Mouse (Mus musculus) liver, embryonic 11.5 days (tissue): ENCODE results near the gene Xxylt1. TPM values are rescaled to one million over a fixed set of nuclear protein-coding genes. Genes with fewer than 3 reads are reported as not detected.

Experiments
- ATAC-seq: fragments of 200-750 bp; cut with Nextera tagmentation; replicated peaks from 2 replicates; pipeline ENCODE4 v1.8.0; 2017; ENCODE audit warnings: moderate number of reproducible peaks, mild to moderate bottlenecking, moderate TSS enrichment, moderate library complexity; ENCODE audit not compliant: low FRiP score
- DNase-seq: peaks from one replicate; pipeline ENCODE4 v3.0.0-alpha.2; 2017; ENCODE audit warnings: low spot score
- H3K27ac ChIP-seq: fragments of 300-500 bp; sonication (generic); 2 replicates; pipeline ENCODE4 v1.5.1; 2014; ENCODE audit warnings: mild to moderate bottlenecking, low read depth, low read length, control low read depth
- H3K27me3 ChIP-seq: fragments of 300-500 bp; sonication (generic); replicated peaks from 2 replicates; pipeline ENCODE4 v1.6.1; 2014; ENCODE audit warnings: low read length, mixed read lengths; ENCODE audit not compliant: control insufficient read depth, insufficient read depth
- H3K36me3 ChIP-seq: fragments of 300-500 bp; sonication (generic); 2 replicates; pipeline ENCODE4 v1.6.1; 2014; ENCODE audit warnings: mild to moderate bottlenecking, low read length, moderate library complexity, mixed read lengths; ENCODE audit not compliant: control insufficient read depth, insufficient read depth
- H3K4me1 ChIP-seq: fragments of 300-500 bp; sonication (generic); replicated peaks from 2 replicates; pipeline ENCODE4 v1.6.1; 2014; ENCODE audit warnings: low read length, mixed read lengths; ENCODE audit not compliant: control insufficient read depth, insufficient read depth
- H3K4me2 ChIP-seq: fragments of 300-500 bp; sonication (generic); 2 replicates; pipeline ENCODE4 v1.6.1; 2014; ENCODE audit warnings: mild to moderate bottlenecking, control low read depth, moderate library complexity
- H3K4me3 ChIP-seq: fragments of 300-500 bp; sonication (generic); 2 replicates; pipeline ENCODE4 v1.5.1; 2014; ENCODE audit warnings: low read depth, low read length, control low read depth
- H3K9ac ChIP-seq: fragments of 300-500 bp; sonication (generic); 2 replicates; pipeline ENCODE4 v1.6.1; 2014; ENCODE audit warnings: low read depth, low read length, control low read depth
- H3K9me3 ChIP-seq: fragments of 300-500 bp; sonication (generic); 2 replicates; pipeline ENCODE4 v1.6.1; 2016; ENCODE audit warnings: low read length, inconsistent platforms, mixed read lengths; ENCODE audit not compliant: control insufficient read depth
- WGBS: fragments of 180-500 bp; shearing (Covaris S2); extraction: QIAGEN DNeasy Blood & Tissue Kit; methylation state at CpG from one replicate; pipeline ENCODE4 v1.1.7; 2014; 5-methylcytosine and 5-hydroxymethylcytosine counted together
- polyA plus RNA-seq: library from polyadenylated mRNA; unstranded; fragments of >200 nt; fragmentation: Nextera tagmentation; extraction: Ambion mirVana; gene quantifications from 2 replicates; pipeline ENCODE4 v1.2.1, GENCODE M21; 2014

Gene Xxylt1
- polyA plus RNA-seq, 1 experiment from 2014 or later = 10.7 TPM

DNA sequence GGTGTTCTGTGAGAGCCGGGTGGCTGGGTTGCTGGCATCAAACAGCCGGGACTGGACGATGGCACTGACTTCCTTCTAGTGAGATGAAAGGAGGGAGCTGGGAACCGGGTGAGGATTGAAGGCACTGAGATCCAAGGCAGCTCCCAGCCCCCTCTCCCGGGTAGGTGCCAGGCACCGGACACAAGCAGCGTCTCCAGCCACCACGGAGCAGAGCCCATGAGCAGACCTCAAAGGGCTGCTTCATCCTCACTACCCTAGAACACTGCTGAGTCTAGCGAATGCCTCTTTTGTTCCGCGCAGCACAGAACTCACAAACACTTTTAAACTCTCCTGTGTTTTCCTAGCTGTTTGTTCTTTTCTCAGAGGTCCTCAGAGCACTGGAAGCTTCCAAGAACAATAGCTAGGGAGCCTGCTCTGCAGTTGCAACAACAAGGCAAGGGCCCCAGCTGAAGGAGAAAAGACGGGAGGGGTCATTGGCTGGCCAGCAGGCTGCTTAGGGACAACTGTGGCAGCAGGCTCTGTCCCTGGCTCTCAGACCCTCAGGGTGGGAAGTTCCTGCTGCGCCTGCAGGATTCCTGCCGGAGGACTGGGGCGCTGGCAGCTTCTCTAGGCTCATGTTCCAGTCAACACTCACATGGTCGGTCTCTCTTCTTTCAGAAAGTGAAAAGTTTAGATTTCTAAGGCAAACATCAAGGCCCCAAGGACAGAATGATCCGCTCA is 96.2 kb downstream of the Xxylt1 start:
- ATAC-seq (no peak), DNase-seq (no peak)
- WGBS = 74% methylated on average over 17 of the region's 17 CpGs
- Histone ChIP-seq H3K27ac (no peak overlapping the region), H3K4me1 (peaks cover 2% of the 10 kb centered on the region; the same call in 1 of the 2 replicates), H3K36me3 (no peaks in the 10 kb centered on the region), H3K4me2 (no peak overlapping the region), H3K4me3 (no peak overlapping the region), H3K9me3 (no peaks in the 10 kb centered on the region), H3K9ac (no peak overlapping the region; the same call in 1 of the 2 replicates), H3K27me3 (no peaks in the 10 kb centered on the region)

DNA sequence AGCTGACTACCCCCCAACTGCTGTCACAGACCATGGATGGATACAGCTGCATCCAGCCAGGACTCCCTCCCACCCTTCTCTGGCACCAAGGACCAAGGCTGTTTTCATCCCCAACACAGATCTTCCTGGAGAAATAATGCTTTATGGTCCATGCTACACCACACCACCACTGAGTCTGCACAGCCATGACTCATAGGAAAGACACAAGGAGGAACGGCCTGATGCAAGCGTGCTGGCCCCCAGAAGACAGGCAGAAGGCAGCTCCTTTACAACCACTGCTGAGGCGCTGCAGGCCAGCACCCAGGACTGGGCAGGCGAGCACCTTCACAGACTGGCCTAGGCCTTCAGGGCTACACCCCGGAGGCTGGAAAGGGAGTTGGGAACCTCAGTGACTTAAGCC is 97.1 kb downstream of the Xxylt1 start:
- 84% methylated on average over 5 of the region's 5 CpGs for WGBS
- Histone ChIP-seq H3K27me3 (no peaks in the 10 kb centered on the region), H3K4me2 (no peak overlapping the region), H3K9ac (no peak overlapping the region), H3K4me1 (peaks cover 2% of the 10 kb centered on the region; the same call in 1 of the 2 replicates), H3K4me3 (no peak overlapping the region), H3K36me3 (no peaks in the 10 kb centered on the region), H3K27ac (no peak overlapping the region), H3K9me3 (no peaks in the 10 kb centered on the region)
- no peak for DNase-seq
- ATAC-seq = no peak

DNA sequence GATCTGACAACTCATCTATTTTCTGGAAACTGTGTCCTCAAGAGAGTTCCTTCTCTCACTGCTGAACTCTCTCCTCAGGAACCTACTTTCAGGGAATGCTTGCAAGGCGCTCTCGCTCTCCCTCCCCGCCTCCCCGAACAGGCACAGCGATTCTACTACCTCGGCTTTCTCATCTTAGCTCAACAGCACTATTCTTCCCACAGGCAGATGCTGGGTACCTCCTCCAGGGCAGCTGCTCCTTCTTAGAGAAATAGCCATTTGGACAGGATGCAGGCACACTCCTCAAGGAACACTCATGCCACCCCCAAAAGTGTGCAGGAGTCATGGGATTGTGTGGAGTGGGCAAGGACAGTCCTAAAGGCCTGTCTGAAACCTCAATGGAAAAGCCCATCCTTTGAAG is 97.5 kb downstream of the Xxylt1 start:
- no peak for ATAC-seq
- no peak overlapping the region for H3K27ac ChIP-seq
- H3K27me3 ChIP-seq = no peaks in the 10 kb centered on the region
- no peak overlapping the region for H3K4me3 ChIP-seq
- no peak for DNase-seq
- 84% methylated on average over 6 of the region's 6 CpGs for WGBS
- H3K4me1 ChIP-seq = peaks cover 2% of the 10 kb centered on the region; the same call in 1 of the 2 replicates
- H3K9ac ChIP-seq = no peak overlapping the region
- H3K9me3 ChIP-seq = no peaks in the 10 kb centered on the region
- H3K36me3 ChIP-seq = no peaks in the 10 kb centered on the region
- H3K4me2 ChIP-seq = no peak overlapping the region

DNA sequence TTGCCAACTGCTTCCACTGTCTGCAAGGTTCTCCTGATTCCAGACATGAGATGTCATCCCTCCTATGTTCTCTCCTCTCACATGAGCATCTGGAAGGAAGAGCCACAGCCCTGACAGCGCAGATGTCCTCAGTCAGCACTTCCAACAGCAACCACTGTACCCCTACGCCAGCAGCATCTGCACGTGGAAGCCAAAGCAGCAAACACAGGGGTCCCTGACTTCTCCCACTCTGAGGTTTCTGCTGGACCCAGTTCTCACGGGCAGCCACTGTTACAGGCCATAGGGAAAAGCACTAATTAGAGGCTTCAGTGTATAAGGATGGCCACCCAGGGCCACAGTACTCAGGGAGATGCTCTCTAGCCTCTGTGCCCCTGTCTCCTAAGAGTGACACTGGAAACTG is 98.0 kb downstream of the Xxylt1 start:
- Histone ChIP-seq H3K9ac (no peak overlapping the region), H3K4me3 (no peak overlapping the region), H3K4me1 (peaks cover 2% of the 10 kb centered on the region; the same call in 1 of the 2 replicates), H3K27me3 (no peaks in the 10 kb centered on the region), H3K9me3 (no peaks in the 10 kb centered on the region), H3K4me2 (no peak overlapping the region), H3K36me3 (no peaks in the 10 kb centered on the region), H3K27ac (no peak overlapping the region)
- WGBS = 73% methylated on average over 4 of the region's 4 CpGs
- DNase-seq (no peak), ATAC-seq (no peak)

DNA sequence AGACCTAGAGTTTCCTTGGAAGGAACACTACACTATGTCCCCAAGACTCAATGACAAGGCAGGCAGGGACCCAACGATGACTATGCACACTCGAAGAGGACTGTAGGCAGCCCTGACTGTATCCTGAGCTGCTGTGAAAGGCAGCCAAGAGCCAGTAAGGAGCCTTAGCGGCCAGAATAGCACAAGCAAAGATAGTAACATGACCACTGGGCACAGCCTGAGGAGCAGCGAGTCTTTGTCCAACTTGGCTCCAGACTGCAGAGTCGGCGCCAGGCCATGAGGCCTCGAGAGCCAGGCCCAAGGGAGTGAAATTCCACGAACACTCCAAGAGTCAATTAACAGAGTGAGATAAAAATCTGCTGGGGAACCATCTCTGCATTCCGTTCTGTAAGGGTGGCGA is 99.9 kb downstream of the Xxylt1 start:
- Histone ChIP-seq H3K4me2 (no peak overlapping the region), H3K36me3 (no peaks in the 10 kb centered on the region), H3K27me3 (no peaks in the 10 kb centered on the region), H3K4me1 (peaks cover 8% of the 10 kb centered on the region), H3K4me3 (no peak overlapping the region), H3K9ac (no peak overlapping the region), H3K9me3 (no peaks in the 10 kb centered on the region), H3K27ac (no peak overlapping the region)
- 80% methylated on average over 10 of the region's 10 CpGs for WGBS
- ATAC-seq = no peak
- DNase-seq = no peak

DNA sequence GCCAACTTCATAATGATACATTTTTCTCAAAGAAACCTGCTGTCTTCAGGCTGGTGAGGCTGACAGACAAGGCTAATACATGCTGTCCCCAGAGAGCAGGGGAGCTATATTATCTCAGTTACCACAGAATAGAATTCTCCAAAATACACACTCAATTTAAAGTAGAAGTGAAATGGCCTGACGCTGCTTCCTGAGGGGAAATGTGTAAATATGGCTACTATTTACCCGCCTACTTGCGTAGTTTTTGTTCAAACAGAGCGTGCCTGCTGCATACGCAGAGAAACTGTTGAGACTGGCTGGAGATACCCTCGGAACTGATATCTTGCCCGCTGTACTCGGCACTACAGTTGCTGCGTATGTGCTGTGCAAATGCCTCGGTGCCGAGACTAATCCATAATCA is 101.3 kb downstream of the Xxylt1 start:
- no peaks in the 10 kb centered on the region for H3K36me3 ChIP-seq
- H3K4me1 ChIP-seq = peaks cover 8% of the 10 kb centered on the region
- no peak overlapping the region for H3K27ac ChIP-seq
- no peak overlapping the region for H3K4me2 ChIP-seq
- WGBS = 80% methylated on average over 11 of the region's 11 CpGs
- H3K4me3 ChIP-seq = no peak overlapping the region
- ATAC-seq = no peak
- no peaks in the 10 kb centered on the region for H3K27me3 ChIP-seq
- H3K9me3 ChIP-seq = no peaks in the 10 kb centered on the region
- no peak for DNase-seq
- H3K9ac ChIP-seq = no peak overlapping the region

DNA sequence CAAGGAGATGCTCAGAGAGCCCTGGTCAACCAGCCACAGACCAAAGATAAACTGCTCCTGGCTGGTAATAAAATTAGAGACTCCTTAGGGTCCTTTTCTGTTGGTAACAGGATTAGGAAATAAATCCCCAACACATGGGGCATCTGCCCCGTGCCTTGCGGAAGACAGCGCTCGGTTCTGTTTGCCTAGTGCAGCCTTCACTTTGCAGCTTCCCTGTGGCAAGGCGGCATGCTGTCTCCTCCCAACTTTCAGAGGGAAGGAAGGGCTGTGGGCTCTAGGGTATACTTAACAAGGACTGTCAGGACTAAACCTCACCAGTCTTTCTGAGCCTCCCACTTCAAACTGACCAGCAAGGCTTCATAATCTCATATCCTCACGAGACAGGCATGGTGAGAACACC is 103.5 kb downstream of the Xxylt1 start:
- 56% methylated on average over 6 of the region's 6 CpGs for WGBS
- H3K9me3 ChIP-seq = no peaks in the 10 kb centered on the region
- H3K36me3 ChIP-seq = no peaks in the 10 kb centered on the region
- DNase-seq (no peak), ATAC-seq (no peak)
- H3K4me1 ChIP-seq = peaks cover 23% of the 10 kb centered on the region
- no peaks in the 10 kb centered on the region for H3K27me3 ChIP-seq
- H3K4me3 ChIP-seq = no peak overlapping the region
- no peak overlapping the region for H3K4me2 ChIP-seq
- no peak overlapping the region for H3K27ac ChIP-seq
- H3K9ac ChIP-seq = no peak overlapping the region

DNA sequence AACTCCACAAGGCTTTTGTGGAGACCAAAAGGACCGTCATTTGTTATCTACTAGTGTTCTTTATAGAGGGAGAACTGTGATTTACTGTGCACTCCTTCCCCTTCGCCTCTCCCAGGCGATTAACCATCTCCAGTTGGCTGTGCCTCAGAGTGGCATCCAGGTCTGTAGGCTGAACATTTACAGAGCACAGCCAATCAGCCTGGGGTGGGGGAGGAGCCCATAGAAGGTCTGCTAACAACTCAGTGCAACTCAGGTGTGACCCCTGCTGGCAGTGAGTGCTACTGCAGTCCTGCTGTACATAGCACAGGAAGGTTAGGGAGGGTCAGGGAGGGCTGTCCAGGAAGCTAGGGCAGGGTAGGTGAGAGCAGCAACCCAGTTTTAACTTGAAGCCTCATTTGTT is 104.0 kb downstream of the Xxylt1 start:
- 2% methylated on average over 3 of the region's 3 CpGs for WGBS
- H3K27ac ChIP-seq = no peak overlapping the region
- peaks cover 29% of the 10 kb centered on the region for H3K4me1 ChIP-seq
- H3K9ac ChIP-seq = no peak overlapping the region
- peak; percentile 90 for ATAC-seq
- H3K4me3 ChIP-seq = no peak overlapping the region
- no peaks in the 10 kb centered on the region for H3K27me3 ChIP-seq
- DNase-seq = peak; percentile 81
- peak overlapping the region; percentile 15; the same call in 1 of the 2 replicates for H3K4me2 ChIP-seq
- H3K9me3 ChIP-seq = no peaks in the 10 kb centered on the region
- H3K36me3 ChIP-seq = no peaks in the 10 kb centered on the region

DNA sequence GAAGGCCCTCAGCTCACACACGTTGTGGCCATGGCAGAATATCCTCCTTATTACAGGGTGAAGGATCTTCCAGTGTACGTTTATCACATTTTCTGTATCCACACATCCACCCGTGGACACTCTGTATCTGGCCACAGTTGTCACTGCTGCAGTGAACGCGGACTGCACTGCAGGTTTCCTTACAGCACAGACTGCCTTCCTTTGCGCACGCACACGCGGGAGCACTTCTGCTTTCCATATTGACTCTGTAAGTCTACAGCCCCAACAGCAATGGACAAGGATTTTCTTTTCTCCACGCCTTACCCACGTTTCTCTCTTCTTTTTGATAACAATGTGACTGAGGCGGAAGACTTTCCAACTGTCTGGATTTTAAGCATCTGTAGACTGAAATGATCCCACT is 106.7 kb downstream of the Xxylt1 start:
- Histone ChIP-seq H3K27ac (peak overlapping the region; percentile 43; the same call in 1 of the 2 replicates), H3K4me3 (no peak overlapping the region), H3K4me1 (peaks cover 36% of the 10 kb centered on the region), H3K9me3 (no peaks in the 10 kb centered on the region), H3K4me2 (no peak overlapping the region), H3K36me3 (no peaks in the 10 kb centered on the region), H3K9ac (no peak overlapping the region), H3K27me3 (no peaks in the 10 kb centered on the region)
- no peak for ATAC-seq
- 57% methylated on average over 12 of the region's 12 CpGs for WGBS
- no peak for DNase-seq
